15 mouse cellular contexts compared by ENCODE assay signal in genomic region chr6:145396534-145396933, GRCm38 (mm10).
DNase-seq lines count a peak whose midpoint lies in the region; ATAC-seq and TF ChIP-seq lines count a peak whose summit lies in the region.
"Had no signal": no experiment of that assay in that cellular context is flagged by ENCODE, and none has a peak within 500 bp of the region (broad histone marks: within the 10 kb centered on the region; RNA-seq: fewer than 3 reads in every experiment).

No protein-coding gene starts in this region.

- no peak overlapping the region for H3K4me2 ChIP-seq in forebrain, postnatal 0 days (ENCODE audit: low read depth)
- no peak overlapping the region for H3K4me2 ChIP-seq in forebrain, embryonic 16.5 days (ENCODE audit: low read length)
- H3K4me2 ChIP-seq: heart, embryonic 13.5 days; hindbrain, embryonic 14.5 days; liver, embryonic 12.5 days had no signal

- H3K4me1 ChIP-seq in forebrain, postnatal 0 days (ENCODE audit: insufficient read depth), result no peaks in the 10 kb centered on the region
- no peaks in the 10 kb centered on the region for H3K4me1 ChIP-seq in forebrain, embryonic 16.5 days (replicated peaks; ENCODE audit: control insufficient read depth, insufficient read depth, low read length)
- H3K4me1 ChIP-seq: liver, embryonic 12.5 days had no signal

- no peaks in the 10 kb centered on the region for H3K36me3 ChIP-seq in forebrain, postnatal 0 days (ENCODE audit: insufficient read depth)
- H3K36me3 ChIP-seq in forebrain, embryonic 16.5 days (ENCODE audit: control insufficient read depth, insufficient read depth), result no peaks in the 10 kb centered on the region
- H3K36me3 ChIP-seq: embryonic facial prominence, embryonic 10.5 days; forebrain, embryonic 10.5 days; heart, embryonic 13.5 days; liver, embryonic 12.5 days had no signal

- no peak overlapping the region for H3K27ac ChIP-seq in forebrain, postnatal 0 days (ENCODE audit: low read depth, low read length)
- H3K27ac ChIP-seq in forebrain, embryonic 16.5 days (ENCODE audit: low read length), result no peak overlapping the region
- H3K27ac ChIP-seq: embryonic facial prominence, embryonic 10.5 days; forebrain, embryonic 10.5 days; heart, embryonic 13.5 days; hindbrain, embryonic 14.5 days; liver, embryonic 12.5 days had no signal

- ATAC-seq in forebrain, postnatal 0 days, result peak; percentile 43; the same call in 1 of the 2 replicates
- no peak for ATAC-seq in forebrain, embryonic 16.5 days
- ATAC-seq: liver, embryonic 12.5 days had no signal

- H3K4me3 ChIP-seq in forebrain, postnatal 0 days (ENCODE audit: low read depth, low read length), result no peak overlapping the region
- no peak overlapping the region for H3K4me3 ChIP-seq in forebrain, embryonic 16.5 days (replicated peaks; ENCODE audit: low read length)
- H3K4me3 ChIP-seq: embryonic facial prominence, embryonic 10.5 days; forebrain, embryonic 10.5 days; heart, embryonic 13.5 days; liver, embryonic 12.5 days had no signal

- DNase-seq in forebrain, postnatal 0 days, result peak; percentile 30
- peak; percentile 45 for DNase-seq in layer of hippocampus, adult 11-12 months (ENCODE audit: low spot score)
- DNase-seq in layer of hippocampus, adult 8-10 months (ENCODE audit: low spot score in 2 of 2), result no peak
- peak; percentile 43 for DNase-seq in retina, embryonic 14.5 days (ENCODE audit: low spot score)
- no peak for DNase-seq in retina, postnatal 1 day
- no peak for DNase-seq in thymus, postnatal 0 days (ENCODE audit: low spot score)
- DNase-seq: kidney, postnatal 14 days; right cerebral cortex, postnatal 14 days; thymus, postnatal 14 days had no signal

- 84% methylated on average over 2 of the region's 2 CpGs for WGBS in forebrain, postnatal 0 days
- WGBS in forebrain, embryonic 16.5 days, result 88% methylated on average over 2 of the region's 2 CpGs

- TF ChIP-seq CTCF in forebrain, postnatal 0 days (IDR thresholded peaks at IDR 0.05; ENCODE audit: low read depth), result peak; percentile 65

- H3K27me3 ChIP-seq in forebrain, postnatal 0 days (ENCODE audit: insufficient read depth, low read length), result no peaks in the 10 kb centered on the region
- H3K27me3 ChIP-seq in forebrain, embryonic 16.5 days (replicated peaks; ENCODE audit: control insufficient read depth, insufficient read depth, low read length), result no peaks in the 10 kb centered on the region
- H3K27me3 ChIP-seq: liver, embryonic 12.5 days had no signal

- H3K9me3 ChIP-seq in forebrain, postnatal 0 days (ENCODE audit: low read length), result no peaks in the 10 kb centered on the region
- H3K9me3 ChIP-seq in forebrain, embryonic 16.5 days (ENCODE audit: control insufficient read depth, low read length), result no peaks in the 10 kb centered on the region
- H3K9me3 ChIP-seq: embryonic facial prominence, embryonic 10.5 days; forebrain, embryonic 10.5 days; heart, embryonic 13.5 days; liver, embryonic 12.5 days had no signal

- H3K9ac ChIP-seq in forebrain, postnatal 0 days, result no peak overlapping the region
- H3K9ac ChIP-seq in forebrain, embryonic 16.5 days (replicated peaks; ENCODE audit: low read depth, low read length), result no peak overlapping the region
- H3K9ac ChIP-seq: heart, embryonic 13.5 days; hindbrain, embryonic 14.5 days; liver, embryonic 12.5 days had no signal

Comparison
In these comparisons a context has a peak if more than half of its experiments do, and no peak if none do; other contexts are left out.
1. DNase-seq: peak in forebrain, postnatal 0 days (single experiment), layer of hippocampus, adult 11-12 months (single experiment) and retina, embryonic 14.5 days (single experiment); none in layer of hippocampus, adult 8-10 months (0 of 2), retina, postnatal 1 day (single experiment) and thymus, postnatal 0 days (single experiment).